Mouse (Mus musculus) embryonic facial prominence, embryonic 10.5 days (tissue): ENCODE results near the gene Ifna5. TPM values are rescaled to one million over a fixed set of nuclear protein-coding genes. Genes with fewer than 3 reads are reported as not detected.
A peak's percentile ranks its signal among the peaks of the same experiment; 100 is the strongest.
"Not testable (repeated sequence)": the region's sequence is repeated elsewhere in the genome, so short reads cannot be mapped to it uniquely, and the experiment has no call there.

Experiments
- DNase-seq: peaks from one replicate; pipeline ENCODE4 v3.0.0-alpha.2; 2017; ENCODE audit warnings: low spot score
- H3K27ac ChIP-seq: fragments of 300-500 bp; sonication (generic); replicated peaks from 2 replicates; pipeline ENCODE4 v1.5.1; 2016; ENCODE audit warnings: mild to moderate bottlenecking
- H3K27me3 ChIP-seq: fragments of 300-500 bp; sonication (generic); replicated peaks from 2 replicates; pipeline ENCODE4 v1.6.1; 2016; ENCODE audit warnings: low read depth, mild to moderate bottlenecking; ENCODE audit not compliant: poor library complexity, severe bottlenecking
- H3K36me3 ChIP-seq: fragments of 300-500 bp; sonication (generic); replicated peaks from 2 replicates; pipeline ENCODE4 v1.6.1; 2016; ENCODE audit warnings: mild to moderate bottlenecking, moderate library complexity
- H3K4me1 ChIP-seq: fragments of 300-500 bp; sonication (generic); 2 replicates; pipeline ENCODE4 v1.6.1; 2016
- H3K4me3 ChIP-seq: fragments of 300-500 bp; sonication (generic); 2 replicates; pipeline ENCODE4 v1.5.1; 2016; ENCODE audit warnings: mild to moderate bottlenecking, moderate library complexity
- H3K9me3 ChIP-seq: fragments of 300-500 bp; sonication (generic); 2 replicates; pipeline ENCODE4 v1.6.1; 2016; ENCODE audit warnings: mild to moderate bottlenecking
- WGBS: fragments of 180-500 bp; shearing (Covaris S2); methylation state at CpG from one replicate; pipeline ENCODE4 v1.1.7; 2016; 5-methylcytosine and 5-hydroxymethylcytosine counted together
- polyA plus RNA-seq: library from polyadenylated mRNA; unstranded; fragments of >200 nt; fragmentation: Nextera tagmentation; extraction: Ambion mirVana; gene quantifications from 2 replicates; pipeline ENCODE4 v1.2.1, GENCODE M21; 2016

The Ifna5 gene
- polyA plus RNA-seq, result not detected in 2 replicates

- not testable (repeated sequence) for H3K27me3 ChIP-seq, H3K36me3 ChIP-seq, H3K9me3 ChIP-seq, H3K4me3 ChIP-seq, DNase-seq, H3K4me1 ChIP-seq, H3K27ac ChIP-seq
- WGBS, result 74% methylated on average over 1 of the region's 1 CpGs
Observed at GRCm38 (mm10) chr4:88835225-88835624, at the start of gene Ifna5. Gene Ifna5, plus strand, starts transcription at chr4:88835525.

- 0% methylated on average over 4 of the region's 28 CpGs for WGBS
- DNase-seq, H3K36me3 ChIP-seq, H3K9me3 ChIP-seq, H3K4me1 ChIP-seq, H3K27me3 ChIP-seq, H3K27ac ChIP-seq, H3K4me3 ChIP-seq: not testable (repeated sequence)
Observed at GRCm38 (mm10) chr4:88788402-88788801, 46.9 kb upstream of the Ifna5 start, which contains the start of gene Gm13277. Gene Gm13277, plus strand, starts transcription at chr4:88788632.

DNA sequence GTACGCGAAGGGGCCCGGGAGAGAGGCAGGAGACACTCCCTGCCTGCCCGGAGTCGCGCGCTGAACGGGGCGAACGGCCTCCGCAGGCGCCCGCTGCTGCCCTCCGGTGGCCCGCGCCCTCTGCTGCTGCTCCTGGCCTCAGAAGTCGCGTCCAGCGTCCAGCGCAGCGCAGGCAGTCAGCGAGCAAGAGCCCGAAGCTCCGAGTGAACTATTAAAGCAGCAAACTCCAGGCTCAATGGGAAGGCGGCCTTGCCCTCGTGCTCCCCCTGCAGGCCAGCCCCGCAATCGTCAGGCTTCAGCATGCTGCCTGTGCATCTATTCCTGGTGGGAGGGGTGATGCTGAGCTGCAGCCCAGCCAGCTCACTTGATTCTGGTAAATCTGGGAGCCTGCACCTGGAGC, 44.1 kb upstream of the Ifna5 start, which contains the start of gene Gm13278:
Gene Gm13278 (plus strand): TSS at position 301 of the 400 bp plus-strand sequence.
- not testable (repeated sequence) for H3K36me3 ChIP-seq, H3K4me1 ChIP-seq, H3K4me3 ChIP-seq, H3K27ac ChIP-seq, H3K27me3 ChIP-seq, DNase-seq, H3K9me3 ChIP-seq
- no CpG with 5 or more reads among the region's 28 CpGs for WGBS

- DNase-seq, H3K27me3 ChIP-seq, H3K27ac ChIP-seq, H3K9me3 ChIP-seq, H3K4me1 ChIP-seq, H3K36me3 ChIP-seq, H3K4me3 ChIP-seq: not testable (repeated sequence)
- WGBS, result 2% methylated on average over 19 of the region's 52 CpGs
Observed at GRCm38 (mm10) chr4:88793936-88794675, 41.2 kb upstream of the Ifna5 start, which contains the start of gene Gm13275. Gene Gm13275, plus strand, starts transcription at chr4:88794487.

DNA sequence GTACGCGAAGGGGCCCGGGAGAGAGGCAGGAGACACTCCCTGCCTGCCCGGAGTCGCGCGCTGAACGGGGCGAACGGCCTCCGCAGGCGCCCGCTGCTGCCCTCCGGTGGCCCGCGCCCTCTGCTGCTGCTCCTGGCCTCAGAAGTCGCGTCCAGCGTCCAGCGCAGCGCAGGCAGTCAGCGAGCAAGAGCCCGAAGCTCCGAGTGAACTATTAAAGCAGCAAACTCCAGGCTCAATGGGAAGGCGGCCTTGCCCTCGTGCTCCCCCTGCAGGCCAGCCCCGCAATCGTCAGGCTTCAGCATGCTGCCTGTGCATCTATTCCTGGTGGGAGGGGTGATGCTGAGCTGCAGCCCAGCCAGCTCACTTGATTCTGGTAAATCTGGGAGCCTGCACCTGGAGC, 38.2 kb upstream of the Ifna5 start, which contains the start of gene Gm13279:
Gene Gm13279 (plus strand): TSS at position 301 of the 400 bp plus-strand sequence.
- not testable (repeated sequence) for H3K9me3 ChIP-seq, H3K4me1 ChIP-seq, H3K36me3 ChIP-seq, H3K27me3 ChIP-seq, H3K4me3 ChIP-seq, DNase-seq, H3K27ac ChIP-seq
- no CpG with 5 or more reads among the region's 28 CpGs for WGBS

DNA sequence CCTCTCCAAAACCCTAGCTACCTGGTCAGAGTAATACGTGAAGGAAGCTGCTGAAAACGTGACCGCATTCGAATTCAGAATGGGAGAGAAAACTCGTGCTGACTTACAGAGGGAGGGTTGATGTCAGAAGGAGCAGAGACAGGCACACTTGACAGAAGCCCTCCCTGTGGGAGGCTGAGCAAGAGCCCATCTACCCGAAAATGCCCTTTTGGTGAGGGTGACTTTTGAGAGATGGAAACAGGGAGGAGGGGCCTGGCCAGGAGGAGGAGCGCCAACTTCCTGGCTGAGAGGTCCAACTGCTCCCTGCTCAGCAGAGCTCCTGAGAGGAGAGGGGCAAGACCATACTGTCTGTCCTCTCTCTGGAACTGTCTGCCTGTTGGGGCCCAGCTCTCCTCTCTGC, 36.0 kb upstream of the Ifna5 start, which contains the start of gene Gm13285:
Gene Gm13285 (plus strand): TSS at position 301 of the 400 bp plus-strand sequence.
- not testable (repeated sequence) for H3K4me3 ChIP-seq, H3K27ac ChIP-seq, DNase-seq, H3K4me1 ChIP-seq, H3K36me3 ChIP-seq, H3K27me3 ChIP-seq, H3K9me3 ChIP-seq
- WGBS, result 9% methylated on average over 6 of the region's 7 CpGs

- not testable (repeated sequence) for H3K36me3 ChIP-seq
Observed at GRCm38 (mm10) chr4:88802954-88803353, 32.4 kb upstream of the Ifna5 start, which contains the start of gene Gm13287. Gene Gm13287, plus strand, starts transcription at chr4:88803254.

DNA sequence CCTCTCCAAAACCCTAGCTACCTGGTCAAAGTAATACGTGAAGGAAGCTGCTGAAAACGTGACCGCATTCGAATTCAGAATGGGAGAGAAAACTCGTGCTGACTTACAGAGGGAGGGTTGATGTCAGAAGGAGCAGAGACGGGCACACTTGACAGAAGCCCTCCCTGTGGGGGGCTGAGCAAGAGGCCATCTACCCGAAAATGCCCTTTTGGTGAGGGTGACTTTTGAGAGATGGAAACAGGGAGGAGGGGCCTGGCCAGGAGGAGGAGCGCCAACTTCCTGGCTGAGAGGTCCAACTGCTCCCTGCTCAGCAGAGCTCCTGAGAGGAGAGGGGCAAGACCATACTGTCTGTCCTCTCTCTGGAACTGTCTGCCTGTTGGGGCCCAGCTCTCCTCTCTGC, 30.1 kb upstream of the Ifna5 start, which contains the start of gene Gm13288:
Gene Gm13288 (plus strand): TSS at position 301 of the 400 bp plus-strand sequence.
- H3K9me3 ChIP-seq, H3K4me1 ChIP-seq, H3K27ac ChIP-seq, H3K36me3 ChIP-seq, DNase-seq: not testable (repeated sequence)
- WGBS, result no CpG with 5 or more reads among the region's 8 CpGs
- peaks cover 14% of the 10 kb centered on the region for H3K27me3 ChIP-seq
- peak within 1 kb of the TSS; percentile 43; the same call in 1 of the 2 replicates for H3K4me3 ChIP-seq

More at GRCm38 (mm10) chr4:88802954-88803353, 32.4 kb upstream of the Ifna5 start, which contains the start of gene Gm13287:
- H3K27me3 ChIP-seq, result peaks cover 13% of the 10 kb centered on the region
- not testable (repeated sequence) for DNase-seq, H3K27ac ChIP-seq, H3K4me3 ChIP-seq, H3K4me1 ChIP-seq, H3K9me3 ChIP-seq
- WGBS, result no CpG with 5 or more reads among the region's 29 CpGs

DNA sequence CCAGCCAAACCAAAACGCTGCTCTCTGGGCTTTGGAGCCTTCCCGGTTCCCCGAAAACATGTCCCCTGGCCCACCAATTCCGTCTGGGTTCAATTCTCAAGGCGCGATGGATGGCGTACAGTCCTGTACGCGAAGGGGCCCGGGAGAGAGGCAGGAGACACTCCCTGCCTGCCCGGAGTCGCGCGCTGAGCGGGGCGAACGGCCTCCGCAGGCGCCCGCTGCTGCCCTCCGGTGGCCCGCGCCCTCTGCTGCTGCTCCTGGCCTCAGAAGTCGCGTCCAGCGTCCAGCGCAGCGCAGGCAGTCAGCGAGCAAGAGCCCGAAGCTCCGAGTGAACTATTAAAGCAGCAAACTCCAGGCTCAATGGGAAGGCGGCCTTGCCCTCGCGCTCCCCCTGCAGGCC, 29.6 kb upstream of the Ifna5 start:
- not testable (repeated sequence) for H3K27ac ChIP-seq, H3K4me1 ChIP-seq, H3K36me3 ChIP-seq, DNase-seq, H3K9me3 ChIP-seq
- WGBS, result 0% methylated on average over 21 of the region's 34 CpGs
- H3K27me3 ChIP-seq, result peaks cover 14% of the 10 kb centered on the region
- H3K4me3 ChIP-seq, result peak overlapping the region; percentile 43; the same call in 1 of the 2 replicates

- Histone ChIP-seq H3K4me3 (no peak within 1 kb of the TSS), H3K27me3 (no peaks in the 10 kb centered on the region; the same call in 1 of the 2 replicates), H3K36me3 (no peaks in the 10 kb centered on the region), H3K4me1 (no peaks in the 10 kb centered on the region), H3K9me3 (no peaks in the 10 kb centered on the region), H3K27ac (no peak within 1 kb of the TSS)
- DNase-seq, result no peak
- 68% methylated on average over 3 of the region's 3 CpGs for WGBS
Observed at GRCm38 (mm10) chr4:88815928-88816327, 19.4 kb upstream of the Ifna5 start, which contains the start of gene Ifna7. Gene Ifna7, plus strand, starts transcription at chr4:88816228.

- Histone ChIP-seq H3K27ac (no peak within 1 kb of the TSS), H3K36me3 (no peaks in the 10 kb centered on the region)
- WGBS, result 82% methylated on average over 1 of the region's 1 CpGs
Observed at GRCm38 (mm10) chr4:88819659-88820058, 15.7 kb upstream of the Ifna5 start, which contains the start of gene Ifna11. Gene Ifna11, plus strand, starts transcription at chr4:88819959.

GRCm38 (mm10) chr4:88822995-88823394, 12.3 kb upstream of the Ifna5 start:
- H3K9me3 ChIP-seq, result no peaks in the 10 kb centered on the region
- no peak overlapping the region for H3K4me3 ChIP-seq
- 27% methylated on average over 4 of the region's 4 CpGs for WGBS
- no peak for DNase-seq
- H3K4me1 ChIP-seq, result no peaks in the 10 kb centered on the region
- H3K27ac ChIP-seq, result no peak overlapping the region
- no peaks in the 10 kb centered on the region for H3K27me3 ChIP-seq
- no peaks in the 10 kb centered on the region for H3K36me3 ChIP-seq

More at GRCm38 (mm10) chr4:88819659-88820058, 15.7 kb upstream of the Ifna5 start, which contains the start of gene Ifna11:
- Histone ChIP-seq H3K27me3 (no peaks in the 10 kb centered on the region), H3K9me3 (no peaks in the 10 kb centered on the region), H3K4me1 (no peaks in the 10 kb centered on the region), H3K4me3 (no peak within 1 kb of the TSS)
- no peak for DNase-seq

DNA sequence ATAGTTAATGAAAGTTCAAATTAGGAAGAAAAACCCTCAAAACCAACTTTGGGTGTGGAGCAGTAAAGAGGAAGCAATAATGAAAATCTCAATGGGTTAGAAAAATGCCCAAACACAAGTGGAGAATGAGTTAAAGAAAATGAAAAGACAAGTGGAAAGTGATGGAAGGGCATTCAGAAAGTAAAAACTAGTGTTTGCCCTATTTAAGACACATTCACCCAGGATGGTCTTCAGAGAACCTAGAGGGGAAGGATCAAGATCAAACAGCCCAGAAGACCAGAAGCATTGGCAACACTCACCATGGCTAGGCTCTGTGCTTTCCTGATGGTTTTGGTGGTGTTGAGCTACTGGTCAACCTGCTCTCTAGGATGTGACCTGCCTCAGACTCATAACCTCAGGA, 8.2 kb upstream of the Ifna5 start, which contains the start of gene Ifna6:
Gene Ifna6 (plus strand): TSS at position 301 of the 400 bp plus-strand sequence.
- H3K27me3 ChIP-seq, DNase-seq, H3K36me3 ChIP-seq, H3K27ac ChIP-seq, H3K4me3 ChIP-seq, H3K4me1 ChIP-seq, H3K9me3 ChIP-seq: not testable (repeated sequence)
